Mouse (Mus musculus) hindbrain, embryonic 16.5 days (tissue): ENCODE results near the gene Chrng. TPM values are rescaled to one million over a fixed set of nuclear protein-coding genes. Genes with fewer than 3 reads are reported as not detected.

ENCODE experiments used
- ATAC-seq: fragments of 200-750 bp; cut with Nextera tagmentation; 2 replicates; pipeline ENCODE4 v1.8.0; 2017; ENCODE audit warnings: moderate TSS enrichment, moderate library complexity
- H3K27ac ChIP-seq: fragments of 300-500 bp; sonication (generic); 2 replicates; pipeline ENCODE4 v1.5.1; 2014; ENCODE audit warnings: low read depth, mild to moderate bottlenecking, control low read depth, low read length, moderate library complexity
- H3K27me3 ChIP-seq: fragments of 300-500 bp; sonication (generic); replicated peaks from 2 replicates; pipeline ENCODE4 v1.6.1; 2014; ENCODE audit warnings: low read length; ENCODE audit not compliant: control insufficient read depth, insufficient read depth
- H3K36me3 ChIP-seq: fragments of 300-500 bp; sonication (generic); 2 replicates; pipeline ENCODE4 v1.6.1; 2014; ENCODE audit warnings: mild to moderate bottlenecking, low read length, moderate library complexity, mixed read lengths; ENCODE audit not compliant: control insufficient read depth, insufficient read depth
- H3K4me1 ChIP-seq: fragments of 300-500 bp; sonication (generic); 2 replicates; pipeline ENCODE4 v1.6.1; 2014; ENCODE audit warnings: low read depth, low read length; ENCODE audit not compliant: control insufficient read depth, insufficient read depth
- H3K4me2 ChIP-seq: fragments of 300-500 bp; sonication (generic); 2 replicates; pipeline ENCODE4 v1.6.1; 2014; ENCODE audit warnings: mild to moderate bottlenecking, low read length, control low read depth, moderate library complexity
- H3K4me3 ChIP-seq: fragments of 300-500 bp; sonication (generic); 2 replicates; pipeline ENCODE4 v1.5.1; 2014; ENCODE audit warnings: mild to moderate bottlenecking, low read length, control low read depth, moderate library complexity
- H3K9ac ChIP-seq: fragments of 300-500 bp; sonication (generic); 2 replicates; pipeline ENCODE4 v1.6.1; 2014; ENCODE audit warnings: low read depth, mild to moderate bottlenecking, control low read depth, low read length, moderate library complexity
- H3K9me3 ChIP-seq: fragments of 300-500 bp; sonication (generic); 2 replicates; pipeline ENCODE4 v1.6.1; 2014; ENCODE audit warnings: mild to moderate bottlenecking, low read length, moderate library complexity; ENCODE audit not compliant: control insufficient read depth
- WGBS: fragments of 180-500 bp; shearing (Covaris S2); extraction: QIAGEN DNeasy Blood & Tissue Kit; methylation state at CpG from one replicate; pipeline ENCODE4 v1.1.7; 2014; 5-methylcytosine and 5-hydroxymethylcytosine counted together
- polyA plus RNA-seq: library from polyadenylated mRNA; unstranded; fragments of >200 nt; fragmentation: Nextera tagmentation; extraction: Ambion mirVana; gene quantifications from 2 replicates; pipeline ENCODE4 v1.2.1, GENCODE M21; 2015

Chrng gene
- polyA plus RNA-seq, 1 experiment from 2014 or later = not detected

DNA sequence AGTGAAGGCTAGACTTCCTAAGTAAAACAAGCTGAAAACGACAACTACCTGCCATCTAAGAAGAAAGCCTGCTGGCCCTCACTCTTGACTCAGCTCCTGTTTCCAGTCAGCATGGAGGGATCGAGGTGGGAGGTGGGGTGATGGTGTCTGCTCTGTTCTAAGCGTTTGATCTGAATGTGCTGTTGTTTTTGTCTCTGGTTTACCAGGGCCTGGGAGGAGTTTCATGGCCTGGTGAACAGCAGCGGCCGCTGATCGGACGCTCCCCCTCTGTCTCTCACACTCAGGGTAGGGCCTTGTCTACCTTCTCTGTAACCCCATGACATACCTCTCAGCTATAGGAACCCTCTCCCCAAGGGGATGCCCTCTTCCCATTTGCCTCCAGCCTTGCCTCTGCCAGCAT lies 27.7 kb downstream of the Chrng start:
- no peak overlapping the region for H3K4me3 ChIP-seq
- ATAC-seq = no peak
- peaks cover 45% of the 10 kb centered on the region for H3K36me3 ChIP-seq
- 72% methylated on average over 7 of the region's 7 CpGs for WGBS
- no peak overlapping the region for H3K9ac ChIP-seq
- H3K9me3 ChIP-seq = no peaks in the 10 kb centered on the region
- no peaks in the 10 kb centered on the region for H3K4me1 ChIP-seq
- no peaks in the 10 kb centered on the region for H3K27me3 ChIP-seq
- no peak overlapping the region for H3K4me2 ChIP-seq
- H3K27ac ChIP-seq = no peak overlapping the region

DNA sequence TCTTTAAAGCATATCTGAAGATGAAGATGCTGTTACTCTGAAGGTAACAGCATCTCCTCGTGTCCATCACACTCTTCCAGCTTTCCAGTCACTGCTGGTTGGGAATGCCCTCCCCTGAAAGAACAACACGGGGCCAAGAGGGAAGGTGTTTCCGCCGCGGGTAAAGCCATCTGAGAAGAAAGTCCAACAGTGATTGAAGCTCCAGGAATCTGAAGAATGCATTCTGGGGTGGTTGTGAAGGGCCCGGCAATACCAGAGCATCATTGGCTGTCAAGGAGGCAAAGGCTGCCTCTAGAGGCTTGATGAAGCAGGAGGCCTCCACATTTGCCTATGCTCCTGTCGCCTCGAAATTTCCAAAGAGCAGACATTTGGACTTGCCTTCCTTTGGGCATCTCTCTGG lies 34.6 kb downstream of the Chrng start:
- H3K36me3 ChIP-seq = peaks cover 15% of the 10 kb centered on the region
- no peak overlapping the region for H3K9ac ChIP-seq
- no peaks in the 10 kb centered on the region for H3K4me1 ChIP-seq
- no peak for ATAC-seq
- H3K4me2 ChIP-seq = no peak overlapping the region
- 87% methylated on average over 8 of the region's 8 CpGs for WGBS
- no peaks in the 10 kb centered on the region for H3K9me3 ChIP-seq
- H3K4me3 ChIP-seq = no peak overlapping the region
- no peak overlapping the region for H3K27ac ChIP-seq
- H3K27me3 ChIP-seq = no peaks in the 10 kb centered on the region

DNA sequence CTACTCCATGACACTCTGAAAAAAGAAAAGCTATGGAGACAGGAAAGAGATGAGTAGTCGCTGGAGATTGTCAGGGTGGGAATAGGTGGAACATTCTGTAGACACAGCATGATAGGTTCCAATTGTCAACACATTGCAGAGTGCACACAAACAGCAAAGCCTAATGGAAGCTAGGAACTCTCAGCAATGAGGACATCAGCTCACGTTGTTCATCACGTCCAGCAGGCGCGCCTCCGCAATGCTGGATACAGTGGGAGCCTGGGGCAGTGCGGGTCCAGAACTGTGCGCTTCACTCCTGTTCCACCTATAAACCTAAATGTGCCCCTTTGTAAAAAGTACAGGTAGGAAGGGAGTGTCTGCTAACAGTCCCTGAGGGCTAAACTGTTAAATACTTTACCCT lies 38.6 kb downstream of the Chrng start:
- Histone ChIP-seq H3K4me3 (no peak overlapping the region), H3K27me3 (no peaks in the 10 kb centered on the region), H3K9ac (no peak overlapping the region), H3K36me3 (peaks cover 8% of the 10 kb centered on the region), H3K9me3 (no peaks in the 10 kb centered on the region), H3K4me2 (no peak overlapping the region), H3K27ac (no peak overlapping the region), H3K4me1 (no peaks in the 10 kb centered on the region)
- 91% methylated on average over 8 of the region's 8 CpGs for WGBS
- no peak for ATAC-seq

DNA sequence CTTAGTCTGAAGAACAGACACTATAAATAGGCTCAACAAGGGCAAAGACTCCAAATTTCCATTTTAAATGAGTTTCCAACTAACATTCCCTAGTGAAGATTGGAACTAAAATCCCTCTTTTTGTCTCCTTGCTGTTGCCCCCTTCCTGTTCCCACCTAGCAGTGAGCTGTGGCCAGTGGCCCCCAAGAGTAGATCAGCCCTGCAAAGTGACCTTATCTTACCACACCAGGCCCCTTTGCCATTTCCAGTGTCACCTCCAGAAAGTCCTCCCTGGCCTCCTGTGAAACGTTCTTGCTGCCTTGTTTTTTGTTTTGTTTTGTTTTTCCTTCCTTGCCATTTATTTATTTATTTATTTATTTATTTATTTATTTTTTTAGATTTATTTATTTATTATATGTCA lies 41.0 kb downstream of the Chrng start:
- Histone ChIP-seq H3K27me3 (no peaks in the 10 kb centered on the region), H3K27ac (no peak overlapping the region), H3K36me3 (no peaks in the 10 kb centered on the region), H3K9me3 (no peaks in the 10 kb centered on the region), H3K4me2 (no peak overlapping the region), H3K4me3 (no peak overlapping the region), H3K4me1 (no peaks in the 10 kb centered on the region), H3K9ac (no peak overlapping the region)
- no peak for ATAC-seq
- WGBS = 32% methylated on average over 1 of the region's 1 CpGs

DNA sequence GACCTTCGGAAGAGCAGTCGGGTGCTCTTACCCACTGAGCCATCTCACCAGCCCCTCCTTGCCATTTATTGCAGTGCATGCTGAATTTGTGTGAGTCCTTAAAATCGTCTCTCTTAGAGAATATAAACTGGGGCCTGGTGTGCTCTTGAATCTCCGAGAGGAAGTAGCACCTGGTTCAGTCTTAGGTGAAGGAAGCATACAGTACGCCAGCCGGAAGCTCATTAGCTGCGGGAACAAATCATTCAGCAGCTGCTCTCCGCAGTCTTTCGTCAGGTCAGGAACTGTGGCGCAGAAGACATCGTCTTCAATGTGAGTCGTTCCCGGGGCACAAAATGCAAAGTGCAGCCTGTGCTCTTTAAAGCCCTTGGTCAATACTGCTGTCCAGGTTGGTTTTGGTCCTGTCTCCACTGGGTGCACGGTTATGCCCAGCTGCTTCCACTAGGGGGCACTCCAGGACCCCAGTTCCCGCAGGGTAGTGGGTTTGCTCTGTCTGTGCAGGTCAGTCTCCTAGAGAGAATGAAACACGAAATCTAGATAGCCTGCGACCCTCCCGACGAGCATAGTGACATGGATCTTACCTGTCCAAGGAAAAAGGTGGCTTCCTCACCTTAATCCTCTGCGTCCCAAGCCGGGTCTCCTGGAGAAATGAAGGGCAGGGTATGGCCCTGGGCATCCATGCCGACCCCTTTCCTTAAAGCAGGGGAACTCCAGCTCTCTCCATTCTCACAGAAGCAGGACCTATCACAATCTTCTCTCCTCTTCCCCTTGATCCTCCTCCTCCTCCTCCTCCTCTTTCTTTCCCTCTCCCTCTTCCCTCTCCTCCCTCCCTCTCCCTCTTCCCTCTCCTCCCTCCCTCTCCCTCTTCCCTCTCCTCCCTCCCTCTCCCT lies 41.7 kb downstream of the Chrng start:
- Histone ChIP-seq H3K27me3 (no peaks in the 10 kb centered on the region), H3K4me2 (peak overlapping the region; percentile 38), H3K9ac (peak overlapping the region; percentile 5; the same call in 1 of the 2 replicates), H3K27ac (no peak overlapping the region), H3K9me3 (no peaks in the 10 kb centered on the region), H3K36me3 (no peaks in the 10 kb centered on the region), H3K4me3 (0 out of 2 replicates have a peak overlapping the region, but pooled peaks have one; percentile 17), H3K4me1 (no peaks in the 10 kb centered on the region)
- ATAC-seq = peak; percentile 95
- 26% methylated on average over 22 of the region's 22 CpGs for WGBS

DNA sequence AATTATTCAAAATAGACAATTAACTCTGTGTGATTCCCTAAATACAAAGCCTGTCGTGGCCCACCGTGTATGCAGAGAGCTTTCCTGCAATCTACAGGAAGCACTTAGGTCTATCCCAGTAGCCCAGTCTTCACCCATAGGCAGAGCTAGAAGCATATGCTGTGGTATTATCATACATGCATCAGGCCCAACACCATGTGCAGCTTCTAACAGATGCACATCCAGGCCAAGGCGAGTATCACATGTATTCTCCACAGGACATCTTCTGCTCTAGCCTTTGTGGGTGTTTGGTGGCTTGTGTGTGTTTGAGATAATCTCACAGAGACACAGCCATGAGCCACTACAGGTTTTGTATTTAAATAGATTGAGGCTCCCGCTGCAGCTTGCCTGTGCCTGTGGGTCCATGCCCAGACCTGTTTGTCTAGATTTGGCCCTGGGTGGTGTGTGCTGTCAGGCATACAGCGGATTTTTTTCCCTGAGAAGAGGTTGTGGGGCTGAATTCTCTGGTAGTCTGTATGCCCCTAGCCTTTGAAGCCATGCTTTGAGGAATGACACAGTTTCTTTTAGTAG lies 47.7 kb downstream of the Chrng start:
- H3K36me3 ChIP-seq = no peaks in the 10 kb centered on the region
- no peak overlapping the region for H3K4me2 ChIP-seq
- WGBS = 48% methylated on average over 5 of the region's 5 CpGs
- no peak overlapping the region for H3K9ac ChIP-seq
- no peak overlapping the region for H3K4me3 ChIP-seq
- no peaks in the 10 kb centered on the region for H3K9me3 ChIP-seq
- ATAC-seq = no peak
- no peaks in the 10 kb centered on the region for H3K4me1 ChIP-seq
- H3K27ac ChIP-seq = no peak overlapping the region
- H3K27me3 ChIP-seq = no peaks in the 10 kb centered on the region

DNA sequence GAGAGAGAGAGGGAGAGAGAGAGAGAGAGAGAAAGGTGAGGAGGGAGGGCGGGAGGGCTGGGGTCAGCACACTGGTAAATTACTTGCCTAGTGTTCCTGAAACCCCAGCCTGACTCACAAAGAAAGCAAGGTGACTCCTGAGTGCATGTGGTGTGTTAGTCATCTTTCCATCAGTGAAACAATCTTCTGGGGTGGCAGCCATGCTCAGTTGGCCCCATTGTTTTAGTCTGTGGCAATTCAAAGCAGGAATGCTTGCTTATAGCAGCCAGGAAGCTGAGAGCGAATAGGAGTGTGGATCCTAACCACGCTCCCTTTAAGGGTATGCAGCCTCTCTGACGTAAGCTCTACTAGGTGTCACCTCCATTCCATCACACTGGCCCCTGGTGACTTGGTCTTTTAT lies 50.7 kb downstream of the Chrng start:
- Histone ChIP-seq H3K4me2 (no peak overlapping the region), H3K36me3 (no peaks in the 10 kb centered on the region), H3K9me3 (no peaks in the 10 kb centered on the region), H3K4me1 (no peaks in the 10 kb centered on the region), H3K4me3 (no peak overlapping the region), H3K27ac (no peak overlapping the region), H3K9ac (no peak overlapping the region), H3K27me3 (peaks cover 2% of the 10 kb centered on the region)
- 54% methylated on average over 4 of the region's 4 CpGs for WGBS
- ATAC-seq = no peak

DNA sequence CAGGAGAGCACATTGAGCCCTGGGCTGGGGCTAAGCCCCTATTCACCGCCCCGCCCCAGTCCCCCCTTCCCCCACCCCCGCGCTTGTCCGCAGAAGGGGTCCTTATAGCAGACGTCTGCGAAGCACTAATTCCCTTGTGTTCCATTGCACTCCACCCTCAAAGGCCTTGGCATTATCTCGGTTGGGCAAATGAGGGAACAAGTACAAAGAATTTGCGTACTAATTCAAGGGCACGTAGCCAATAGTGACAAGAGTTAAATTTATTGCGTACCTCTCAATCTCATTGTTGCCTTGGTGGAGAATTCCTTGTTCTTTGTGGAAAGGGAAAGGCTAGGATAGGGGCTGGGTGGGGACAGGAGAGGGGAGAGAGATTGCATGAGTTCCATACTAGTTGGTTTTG lies 53.2 kb downstream of the Chrng start:
- H3K27me3 ChIP-seq = peaks cover 14% of the 10 kb centered on the region
- no peak overlapping the region for H3K4me3 ChIP-seq
- 16% methylated on average over 10 of the region's 11 CpGs for WGBS

DNA sequence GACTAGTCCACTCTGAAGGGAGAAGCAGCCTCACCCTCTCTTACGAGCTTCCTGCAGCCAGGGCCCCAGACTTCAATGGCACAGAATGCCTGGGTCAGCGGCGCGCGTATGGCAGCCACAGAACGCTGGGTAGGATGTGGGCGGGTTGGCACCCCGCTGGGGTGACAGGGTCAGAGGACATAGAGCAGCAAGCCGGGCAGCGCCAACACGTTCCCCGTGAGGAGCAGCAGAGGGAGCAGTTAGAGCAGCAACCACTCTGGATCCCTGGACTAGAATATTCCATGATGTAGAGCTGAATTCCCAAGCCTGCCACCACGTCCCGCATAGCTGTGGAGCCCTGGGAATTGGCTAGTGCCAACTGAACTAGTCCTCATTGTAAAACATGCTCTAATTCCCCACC lies 54.0 kb downstream of the Chrng start:
- 9% methylated on average over 14 of the region's 14 CpGs for WGBS
- no peaks in the 10 kb centered on the region for H3K4me1 ChIP-seq
- H3K4me3 ChIP-seq = no peak overlapping the region
- no peaks in the 10 kb centered on the region for H3K36me3 ChIP-seq
- no peaks in the 10 kb centered on the region for H3K9me3 ChIP-seq
- H3K27ac ChIP-seq = no peak overlapping the region
- peak overlapping the region; percentile 21; the same call in 1 of the 2 replicates for H3K4me2 ChIP-seq
- no peak for ATAC-seq
- no peak overlapping the region for H3K9ac ChIP-seq
- peaks cover 15% of the 10 kb centered on the region for H3K27me3 ChIP-seq

More for the DNA sequence above, 53.2 kb downstream of the Chrng start:
- Histone ChIP-seq H3K36me3 (no peaks in the 10 kb centered on the region), H3K4me2 (no peak overlapping the region), H3K9ac (no peak overlapping the region), H3K4me1 (no peaks in the 10 kb centered on the region), H3K27ac (no peak overlapping the region), H3K9me3 (no peaks in the 10 kb centered on the region)
- ATAC-seq = no peak
